Mouse (Mus musculus) forebrain, embryonic 10.5 days (tissue): ENCODE data around the gene Slc25a16. TPM values are rescaled to one million over a fixed set of nuclear protein-coding genes. Genes with fewer than 3 reads are reported as not detected.
A peak's percentile ranks its signal among the peaks of the same experiment; 100 is the strongest.

Experiments
- DNase-seq: peaks from one replicate; pipeline ENCODE4 v3.0.0-alpha.2; 2017; ENCODE audit warnings: low spot score; ENCODE audit errors: extremely low spot score
- H3K27ac ChIP-seq: fragments of 300-500 bp; sonication (generic); 2 replicates; pipeline ENCODE4 v1.5.1; 2016; ENCODE audit warnings: mild to moderate bottlenecking
- H3K27me3 ChIP-seq: fragments of 300-500 bp; sonication (generic); 2 replicates; pipeline ENCODE4 v1.6.1; 2016; ENCODE audit warnings: mild to moderate bottlenecking; ENCODE audit not compliant: poor library complexity, severe bottlenecking
- H3K36me3 ChIP-seq: fragments of 300-500 bp; sonication (generic); replicated peaks from 2 replicates; pipeline ENCODE4 v1.6.1; 2016; ENCODE audit warnings: mild to moderate bottlenecking, moderate library complexity
- H3K4me1 ChIP-seq: fragments of 300-500 bp; sonication (generic); 2 replicates; pipeline ENCODE4 v1.6.1; 2016
- H3K4me3 ChIP-seq: fragments of 300-500 bp; sonication (generic); 2 replicates; pipeline ENCODE4 v1.5.1; 2016; ENCODE audit warnings: mild to moderate bottlenecking, moderate library complexity
- H3K9me3 ChIP-seq: fragments of 300-500 bp; sonication (generic); 2 replicates; pipeline ENCODE4 v1.6.1; 2016; ENCODE audit warnings: mild to moderate bottlenecking, moderate library complexity
- WGBS: fragments of 180-500 bp; shearing (Covaris S2); methylation state at CpG from one replicate; pipeline ENCODE4 v1.1.7; 2016; 5-methylcytosine and 5-hydroxymethylcytosine counted together
- polyA plus RNA-seq: library from polyadenylated mRNA; unstranded; fragments of >200 nt; fragmentation: Nextera tagmentation; extraction: Ambion mirVana; gene quantifications from 2 replicates; pipeline ENCODE4 v1.2.1, GENCODE M21; 2016

Slc25a16 gene
- polyA plus RNA-seq, 1 experiment from 2014 or later = 11.9 TPM

DNA sequence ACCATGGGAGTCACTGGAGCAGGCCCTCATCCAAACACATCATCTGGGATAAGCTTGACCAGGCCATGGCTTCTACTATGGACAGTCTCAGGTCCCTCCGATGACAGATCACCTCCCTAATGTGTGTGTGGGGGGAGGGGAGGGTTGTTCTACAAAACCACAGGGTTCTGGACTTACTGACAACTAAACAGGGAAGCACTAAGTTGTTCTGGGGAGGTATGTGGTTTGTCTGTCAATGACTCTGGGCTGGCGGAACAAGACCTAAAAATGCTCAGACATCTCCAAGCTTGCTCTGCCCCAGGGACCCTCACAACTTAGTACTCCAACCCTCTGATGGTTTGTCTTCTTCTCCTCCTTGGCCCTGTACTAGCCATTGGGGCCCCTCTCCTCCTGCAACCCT is 9.3 kb upstream of the Slc25a16 start:
- no peaks in the 10 kb centered on the region for H3K27me3 ChIP-seq
- DNase-seq = no peak
- no peaks in the 10 kb centered on the region for H3K4me1 ChIP-seq
- no peak overlapping the region for H3K27ac ChIP-seq
- no peaks in the 10 kb centered on the region for H3K36me3 ChIP-seq
- 95% methylated on average over 2 of the region's 2 CpGs for WGBS
- no peak overlapping the region for H3K4me3 ChIP-seq
- H3K9me3 ChIP-seq = no peaks in the 10 kb centered on the region

DNA sequence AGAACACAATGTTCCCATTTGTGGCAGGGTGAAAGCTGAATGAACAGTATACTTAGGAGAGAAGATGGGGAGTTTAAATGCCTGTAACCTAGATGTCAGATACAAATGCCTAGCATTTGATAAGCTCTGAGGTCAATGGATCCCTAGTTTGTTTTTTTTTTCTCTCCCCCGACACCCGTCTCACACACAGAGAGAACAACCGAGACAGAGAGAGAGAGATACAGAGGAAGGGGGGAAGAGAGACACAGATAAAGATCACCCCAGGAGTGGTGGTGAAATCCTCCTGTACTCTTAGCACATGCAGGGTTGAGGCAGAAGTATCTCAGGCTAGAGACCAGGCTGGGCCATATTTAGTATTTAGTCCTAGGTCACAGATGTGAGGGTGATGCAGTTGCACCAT is 1.4 kb upstream of the Slc25a16 start:
- peaks cover 20% of the 10 kb centered on the region for H3K4me1 ChIP-seq
- H3K27me3 ChIP-seq = no peaks in the 10 kb centered on the region
- 76% methylated on average over 3 of the region's 3 CpGs for WGBS
- H3K27ac ChIP-seq = no peak overlapping the region
- H3K9me3 ChIP-seq = no peaks in the 10 kb centered on the region
- no peak for DNase-seq
- no peaks in the 10 kb centered on the region; the same call in 1 of the 2 replicates for H3K36me3 ChIP-seq
- no peak overlapping the region for H3K4me3 ChIP-seq

DNA sequence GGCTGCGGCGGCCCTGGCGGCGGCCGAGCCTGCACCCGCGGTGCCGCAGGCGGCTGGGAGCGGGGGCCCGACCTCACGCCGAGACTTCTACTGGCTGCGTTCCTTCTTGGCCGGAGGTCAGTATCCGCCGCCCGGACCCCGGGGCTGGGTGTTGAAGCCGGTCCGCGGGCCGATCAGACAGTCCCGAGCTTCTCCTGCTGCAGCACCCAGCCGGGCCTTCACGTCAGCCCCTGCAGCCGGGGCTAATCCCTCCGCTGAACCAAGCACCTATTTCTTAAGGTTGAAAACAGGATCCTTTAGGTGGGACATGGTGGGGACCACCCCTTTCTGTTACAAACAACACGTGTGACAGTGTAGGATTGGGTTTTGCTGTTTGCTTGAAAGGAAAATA is 328 bp downstream of the Slc25a16 start:
- Histone ChIP-seq H3K36me3 (no peaks in the 10 kb centered on the region; the same call in 1 of the 2 replicates), H3K27ac (peak overlapping the region; percentile 91), H3K4me1 (peaks cover 20% of the 10 kb centered on the region), H3K4me3 (peak overlapping the region; percentile 99), H3K9me3 (no peaks in the 10 kb centered on the region), H3K27me3 (no peaks in the 10 kb centered on the region)
- no peak for DNase-seq
- WGBS = under 1% methylated on average over 29 of the region's 29 CpGs

DNA sequence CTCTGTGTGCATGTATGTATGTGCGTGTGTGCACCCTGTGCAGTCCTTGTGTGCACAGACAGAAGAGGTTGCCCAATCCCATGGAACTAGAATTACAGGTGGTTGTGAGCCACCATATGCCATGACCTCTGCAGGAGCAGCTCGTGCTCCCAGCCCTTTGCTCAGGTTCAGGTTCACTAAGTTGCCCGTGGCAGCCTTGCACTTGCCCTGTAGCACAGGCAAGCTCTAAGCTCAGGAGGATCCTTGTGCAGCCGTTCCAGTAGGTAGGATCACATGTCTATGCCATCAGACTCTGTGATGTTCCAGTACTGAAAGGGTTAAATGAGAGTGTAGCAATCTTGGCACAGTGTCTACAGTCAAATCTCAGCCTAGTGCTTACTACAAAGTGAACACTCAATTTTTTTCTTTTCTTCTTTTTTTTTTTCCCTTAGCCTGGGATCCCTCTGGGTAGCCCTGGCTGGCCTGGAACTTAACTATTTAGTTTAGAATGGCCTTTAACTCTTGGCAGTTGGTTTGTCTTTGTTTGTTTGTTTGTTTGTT is 3.7 kb downstream of the Slc25a16 start:
- H3K4me1 ChIP-seq = peaks cover 20% of the 10 kb centered on the region
- DNase-seq = no peak
- H3K4me3 ChIP-seq = no peak overlapping the region
- peaks cover 10% of the 10 kb centered on the region for H3K36me3 ChIP-seq
- 90% methylated on average over 4 of the region's 4 CpGs for WGBS
- H3K27me3 ChIP-seq = no peaks in the 10 kb centered on the region
- H3K9me3 ChIP-seq = no peaks in the 10 kb centered on the region
- no peak overlapping the region for H3K27ac ChIP-seq

DNA sequence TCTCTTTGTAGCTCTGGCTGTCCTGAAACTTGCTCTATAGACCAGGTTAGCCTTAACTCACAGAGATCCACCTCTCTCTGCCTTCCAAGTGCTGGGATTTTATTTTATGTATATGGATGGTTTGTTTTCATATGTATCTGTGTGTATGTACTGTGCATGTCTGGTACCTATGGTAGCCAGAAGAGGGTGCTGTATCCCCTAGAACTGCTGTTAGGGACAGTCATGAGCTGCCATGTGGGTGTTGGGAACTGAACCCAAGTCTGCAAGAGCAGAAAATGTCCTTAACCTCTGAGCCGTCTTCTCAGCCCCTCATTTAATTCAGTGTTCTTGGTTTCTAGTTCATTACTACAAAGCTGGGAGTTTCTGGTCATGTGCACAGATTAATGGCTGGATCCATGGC is 11.9 kb downstream of the Slc25a16 start:
- H3K36me3 ChIP-seq = peaks cover 60% of the 10 kb centered on the region
- no peaks in the 10 kb centered on the region for H3K4me1 ChIP-seq
- H3K4me3 ChIP-seq = no peak overlapping the region
- DNase-seq = no peak
- no peaks in the 10 kb centered on the region for H3K27me3 ChIP-seq
- 86% methylated on average over 1 of the region's 1 CpGs for WGBS
- H3K9me3 ChIP-seq = no peaks in the 10 kb centered on the region
- H3K27ac ChIP-seq = no peak overlapping the region

DNA sequence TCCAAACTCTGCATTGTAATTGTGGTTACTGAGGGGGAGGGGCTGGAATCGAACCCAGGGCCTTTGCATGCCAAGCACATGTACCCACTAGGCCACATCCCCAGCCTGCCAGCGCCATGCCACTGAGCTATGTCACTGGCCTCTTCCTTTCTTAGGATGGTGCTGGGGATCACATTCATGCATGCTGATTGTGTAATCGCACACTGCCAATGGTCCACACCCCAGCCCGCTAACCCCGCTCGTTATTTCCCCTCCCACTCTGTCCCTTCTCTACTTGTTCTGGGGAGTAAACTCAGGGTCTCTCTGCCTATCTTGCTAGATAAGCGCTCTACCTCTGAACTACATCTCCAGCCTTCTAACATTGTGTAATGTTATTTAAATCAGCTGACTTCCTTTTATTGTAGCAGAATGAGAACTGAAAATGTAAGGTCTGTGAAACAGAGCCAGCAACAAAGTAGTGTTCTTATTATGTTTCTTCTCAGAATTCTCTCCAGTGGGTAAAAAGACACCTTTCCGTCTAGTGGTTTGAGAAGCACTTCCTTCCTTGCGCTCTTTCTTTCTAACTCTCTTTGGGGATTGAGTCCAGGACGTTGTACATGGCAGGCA is 24.6 kb downstream of the Slc25a16 start:
- H3K4me1 ChIP-seq = peaks cover 16% of the 10 kb centered on the region
- no peak for DNase-seq
- H3K27ac ChIP-seq = no peak overlapping the region
- 93% methylated on average over 10 of the region's 10 CpGs for WGBS
- H3K27me3 ChIP-seq = no peaks in the 10 kb centered on the region
- H3K9me3 ChIP-seq = no peaks in the 10 kb centered on the region
- H3K36me3 ChIP-seq = peaks cover 38% of the 10 kb centered on the region
- no peak overlapping the region for H3K4me3 ChIP-seq

DNA sequence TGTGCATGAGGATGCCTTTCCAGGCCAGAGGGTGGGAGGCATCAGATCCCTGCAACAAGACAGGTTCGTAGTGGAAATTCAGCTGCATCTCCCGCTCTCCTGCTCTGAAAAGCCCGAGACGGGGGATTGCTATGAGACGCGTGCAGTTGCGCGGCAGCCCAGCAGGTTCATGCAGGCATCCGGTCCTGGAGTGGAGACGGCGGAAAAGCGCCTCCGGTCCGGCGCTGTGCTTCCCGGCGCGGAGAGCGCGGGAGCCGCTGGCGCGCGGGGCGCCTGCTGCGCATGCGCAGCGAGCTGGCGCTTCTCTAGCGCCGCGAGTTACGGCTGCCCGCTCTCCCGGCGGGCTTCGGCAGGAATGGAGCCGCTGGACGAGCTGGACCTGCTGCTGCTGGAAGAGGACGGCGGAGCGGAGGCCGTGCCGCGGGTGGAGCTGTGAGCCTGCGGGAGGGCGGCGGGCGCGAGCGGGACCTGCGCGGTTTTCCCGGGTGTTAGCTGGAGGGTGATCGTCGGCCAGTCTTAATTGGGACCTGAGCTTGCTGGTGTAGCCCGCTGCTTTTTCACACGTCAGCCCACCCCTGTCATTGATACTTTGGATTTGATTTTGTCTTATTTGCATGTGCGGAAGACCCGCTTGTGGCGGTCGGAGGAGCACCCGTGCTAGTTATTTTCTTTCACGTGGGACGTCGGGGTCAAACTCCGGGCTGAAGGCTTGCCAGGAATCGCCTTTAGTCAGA is 26.5 kb downstream of the Slc25a16 start, which contains the start of gene Dna2:
Gene Dna2 (plus strand): TSS at position 289 of the 734 bp plus-strand sequence.
- H3K27ac ChIP-seq = peak within 1 kb of the TSS; percentile 95
- WGBS = under 1% methylated on average over 68 of the region's 68 CpGs
- H3K4me3 ChIP-seq = peak within 1 kb of the TSS; percentile 81
- peaks cover 16% of the 10 kb centered on the region for H3K4me1 ChIP-seq
- peaks cover 53% of the 10 kb centered on the region for H3K36me3 ChIP-seq
- peak; percentile 86 for DNase-seq
- no peaks in the 10 kb centered on the region for H3K9me3 ChIP-seq
- no peaks in the 10 kb centered on the region for H3K27me3 ChIP-seq

DNA sequence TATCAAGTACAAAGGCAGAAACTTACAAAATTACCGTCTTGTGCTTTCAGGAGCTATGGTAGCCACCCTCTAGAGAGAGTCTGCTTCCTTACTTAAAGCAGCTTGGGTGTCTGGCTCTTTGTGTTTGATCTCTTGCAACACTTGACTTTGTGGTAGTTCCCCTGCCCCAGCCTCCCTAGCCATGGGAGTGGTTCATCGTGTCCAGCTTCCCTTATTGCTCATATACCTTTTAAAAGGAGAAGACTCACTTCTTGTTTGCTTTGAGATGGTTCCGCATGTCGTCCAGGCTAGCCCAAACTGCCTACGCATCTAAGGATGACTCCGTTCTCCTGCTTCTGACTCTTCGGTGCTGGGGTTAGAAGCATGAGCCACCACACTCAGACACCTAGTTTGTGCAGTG is 28.1 kb downstream of the Slc25a16 start:
- Histone ChIP-seq H3K27ac (no peak overlapping the region), H3K4me3 (peak overlapping the region; percentile 81; the same call in 1 of the 2 replicates), H3K4me1 (peaks cover 16% of the 10 kb centered on the region), H3K36me3 (peaks cover 53% of the 10 kb centered on the region), H3K9me3 (no peaks in the 10 kb centered on the region), H3K27me3 (no peaks in the 10 kb centered on the region)
- DNase-seq = no peak
- 96% methylated on average over 7 of the region's 7 CpGs for WGBS

DNA sequence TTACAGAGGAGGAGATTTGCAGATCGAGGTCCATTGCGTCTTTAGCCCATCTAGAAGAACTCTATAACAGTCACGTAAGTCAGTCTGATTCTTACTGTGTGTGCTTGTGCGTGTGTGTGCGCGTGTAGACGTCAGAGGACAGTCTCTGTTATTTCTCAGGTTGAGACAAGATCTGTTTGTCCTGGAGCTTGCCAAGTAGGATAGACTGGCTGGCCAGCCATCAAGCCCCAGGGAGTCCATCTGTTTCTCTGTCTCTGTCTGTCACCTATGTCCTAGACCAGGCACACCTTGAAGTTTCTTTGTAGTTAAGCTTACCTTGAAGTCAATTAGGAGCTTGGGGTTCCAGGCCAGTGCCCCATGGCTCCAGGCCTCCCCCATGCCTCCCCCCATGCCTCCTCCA is 43.5 kb downstream of the Slc25a16 start:
- no peak overlapping the region for H3K4me3 ChIP-seq
- no peaks in the 10 kb centered on the region for H3K27me3 ChIP-seq
- no peaks in the 10 kb centered on the region for H3K4me1 ChIP-seq
- WGBS = 96% methylated on average over 7 of the region's 7 CpGs
- no peak for DNase-seq
- peaks cover 98% of the 10 kb centered on the region for H3K36me3 ChIP-seq
- no peak overlapping the region for H3K27ac ChIP-seq
- no peaks in the 10 kb centered on the region for H3K9me3 ChIP-seq

DNA sequence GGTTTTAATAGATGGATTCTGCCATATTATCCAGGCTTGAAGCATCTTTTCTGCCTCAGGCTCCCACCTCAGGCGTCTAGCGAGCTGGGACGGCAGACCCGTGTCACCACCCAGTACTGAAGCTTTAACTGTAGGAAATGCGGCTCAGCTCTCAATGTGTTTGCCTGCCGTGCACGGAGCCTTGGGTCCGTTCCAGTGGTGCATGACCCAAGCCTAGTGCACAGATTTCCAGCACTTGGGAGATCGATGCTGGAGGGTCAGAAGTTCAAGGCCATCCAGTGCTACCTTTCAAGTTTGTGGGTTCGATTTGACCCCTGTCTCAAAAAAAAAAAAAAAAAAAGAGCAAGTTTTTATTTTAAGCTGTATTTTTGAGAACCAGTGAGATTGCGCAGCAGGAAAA is 45.4 kb downstream of the Slc25a16 start:
- DNase-seq = no peak
- peaks cover 98% of the 10 kb centered on the region for H3K36me3 ChIP-seq
- WGBS = 94% methylated on average over 11 of the region's 11 CpGs

DNA sequence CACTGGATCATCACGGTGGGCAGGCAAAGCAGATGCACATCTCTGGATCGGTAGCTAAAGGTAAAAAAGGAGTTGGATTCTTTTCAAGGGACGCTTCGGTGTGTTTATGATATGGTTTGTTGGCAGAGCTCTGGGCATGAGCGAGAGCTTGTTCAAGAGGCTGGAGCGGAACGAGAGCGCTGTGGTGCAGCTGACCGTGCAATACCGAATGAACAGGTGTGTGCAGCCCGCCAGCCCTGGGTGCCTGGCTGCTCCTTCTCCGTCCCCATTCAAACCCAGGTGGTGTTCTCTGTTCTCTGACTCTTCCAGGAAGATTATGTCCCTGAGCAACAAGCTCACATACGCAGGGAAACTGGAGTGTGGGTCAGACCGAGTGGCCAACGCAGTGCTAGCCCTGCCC is 45.9 kb downstream of the Slc25a16 start:
- H3K4me1 ChIP-seq = no peaks in the 10 kb centered on the region
- H3K4me3 ChIP-seq = no peak overlapping the region
- DNase-seq = no peak
- no peaks in the 10 kb centered on the region for H3K9me3 ChIP-seq
- no peaks in the 10 kb centered on the region for H3K27me3 ChIP-seq
- WGBS = 97% methylated on average over 15 of the region's 15 CpGs
- H3K27ac ChIP-seq = no peak overlapping the region
- H3K36me3 ChIP-seq = peaks cover 98% of the 10 kb centered on the region

More for the DNA sequence above, 45.4 kb downstream of the Slc25a16 start:
- H3K4me3 ChIP-seq = no peak overlapping the region
- H3K27me3 ChIP-seq = no peaks in the 10 kb centered on the region
- H3K9me3 ChIP-seq = no peaks in the 10 kb centered on the region
- no peaks in the 10 kb centered on the region for H3K4me1 ChIP-seq
- no peak overlapping the region for H3K27ac ChIP-seq

DNA sequence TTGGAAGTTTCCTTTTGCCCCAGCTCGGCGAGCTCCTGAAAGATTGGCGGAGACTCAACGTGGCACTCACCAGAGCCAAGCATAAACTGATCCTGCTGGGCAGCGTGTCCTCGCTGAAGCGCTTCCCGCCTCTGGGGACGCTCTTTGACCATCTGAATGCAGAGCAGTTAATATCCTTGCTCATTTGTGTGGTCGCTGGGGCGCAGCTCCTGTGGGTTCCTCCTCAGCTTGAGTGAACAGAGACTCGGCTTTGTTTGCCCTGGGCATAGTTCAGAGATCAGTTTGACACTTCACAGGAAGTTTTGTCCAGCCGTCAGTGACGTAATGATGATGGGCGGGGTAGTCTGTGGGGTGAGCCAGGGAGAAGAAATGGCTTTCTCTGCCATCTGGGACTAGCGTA is 51.4 kb downstream of the Slc25a16 start:
- WGBS = 78% methylated on average over 16 of the region's 16 CpGs
- Histone ChIP-seq H3K9me3 (no peaks in the 10 kb centered on the region), H3K36me3 (peaks cover 93% of the 10 kb centered on the region), H3K27ac (no peak overlapping the region), H3K4me1 (no peaks in the 10 kb centered on the region), H3K4me3 (no peak overlapping the region), H3K27me3 (no peaks in the 10 kb centered on the region)
- no peak for DNase-seq

DNA sequence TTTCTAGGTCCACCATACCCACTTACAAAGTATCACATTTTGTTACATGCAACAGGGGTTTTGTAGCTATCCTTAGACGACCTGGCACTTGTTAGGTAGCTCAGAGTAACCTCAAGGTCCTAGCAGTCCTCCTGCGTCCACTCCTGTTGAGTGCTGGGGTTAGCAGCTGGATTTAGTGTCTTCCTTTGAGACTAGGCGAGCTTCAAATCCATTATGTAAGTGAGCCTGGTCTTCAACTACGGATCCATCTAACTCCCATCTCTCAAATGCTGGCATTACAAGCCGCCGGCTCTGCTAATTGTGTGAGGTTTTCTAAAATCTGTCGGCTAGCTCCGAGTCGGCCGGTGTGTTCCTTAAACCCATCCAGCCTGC is 59.2 kb downstream of the Slc25a16 start:
- no peaks in the 10 kb centered on the region for H3K9me3 ChIP-seq
- no peaks in the 10 kb centered on the region for H3K27me3 ChIP-seq
- H3K36me3 ChIP-seq = peaks cover 42% of the 10 kb centered on the region
- WGBS = 8% methylated on average over 10 of the region's 10 CpGs
- H3K27ac ChIP-seq = peak overlapping the region; percentile 98
- H3K4me3 ChIP-seq = peak overlapping the region; percentile 98
- peaks cover 16% of the 10 kb centered on the region for H3K4me1 ChIP-seq
- no peak for DNase-seq
